Mouse (Mus musculus) frontal cortex, postnatal 25 days (tissue): ENCODE data around the gene Asic2.

ENCODE experiments used
- DNase-seq, 2 experiments: peaks; one replicate each; pipeline ENCODE4 v3.0.0; 2022; ENCODE audit warnings: low spot score in 2 of 2

Asic2 gene

GRCm38 (mm10) chr11:80906456-80906855 is 1061.8 kb downstream of the Asic2 start:
- peak; percentile 56 to 58 for DNase-seq

- no peak for DNase-seq
These were observed 1063.7 kb downstream of the Asic2 start for GRCm38 (mm10) chr11:80904559-80904958.

- DNase-seq, result no peak
These were observed 1064.8 kb downstream of the Asic2 start for GRCm38 (mm10) chr11:80903426-80903825.

- DNase-seq, result no peak
These were observed 1065.6 kb downstream of the Asic2 start for GRCm38 (mm10) chr11:80902664-80903063.

- DNase-seq, result no peak
These were observed 1067.7 kb downstream of the Asic2 start for GRCm38 (mm10) chr11:80900555-80900954.

GRCm38 (mm10) chr11:80895853-80896252 is 1072.4 kb downstream of the Asic2 start:
- DNase-seq, result no peak

GRCm38 (mm10) chr11:80889336-80890063 is 1078.8 kb downstream of the Asic2 start:
- no peak for DNase-seq

GRCm38 (mm10) chr11:80887021-80887420 is 1081.2 kb downstream of the Asic2 start:
- no peak for DNase-seq

- no peak for DNase-seq
These were observed 1081.9 kb downstream of the Asic2 start for GRCm38 (mm10) chr11:80886365-80886764.

GRCm38 (mm10) chr11:80884521-80885231 is 1083.6 kb downstream of the Asic2 start:
- DNase-seq, result no peak

- no peak for DNase-seq
These were observed 1085.9 kb downstream of the Asic2 start for GRCm38 (mm10) chr11:80882229-80882810.

- no peak for DNase-seq
These were observed 1090.2 kb downstream of the Asic2 start for GRCm38 (mm10) chr11:80878026-80878425.

GRCm38 (mm10) chr11:80877131-80877651 is 1091.1 kb downstream of the Asic2 start:
- no peak for DNase-seq

GRCm38 (mm10) chr11:80872509-80873474 is 1095.5 kb downstream of the Asic2 start:
- peak; percentile 40 to 46 for DNase-seq

GRCm38 (mm10) chr11:80868039-80868438 is 1100.2 kb downstream of the Asic2 start:
- DNase-seq, result no peak

- DNase-seq, result no peak
These were observed 1105.3 kb downstream of the Asic2 start for GRCm38 (mm10) chr11:80862941-80863340.

GRCm38 (mm10) chr11:80858065-80858464 is 1110.2 kb downstream of the Asic2 start, which contains the start of gene Spaca3:
Gene Spaca3, plus strand, starts transcription at chr11:80858365.
- DNase-seq, result no peak

GRCm38 (mm10) chr11:80856827-80857226 is 1111.4 kb downstream of the Asic2 start:
- no peak for DNase-seq

- DNase-seq, result no peak
These were observed 1113.3 kb downstream of the Asic2 start for GRCm38 (mm10) chr11:80854908-80855307.

- DNase-seq, result no peak
These were observed 1113.8 kb downstream of the Asic2 start for GRCm38 (mm10) chr11:80854430-80854829.

- DNase-seq, result no peak
These were observed 1115.2 kb downstream of the Asic2 start for GRCm38 (mm10) chr11:80853014-80853413.
